Mouse (Mus musculus) testis, adult 2 months (tissue): ENCODE results near the gene Stx2. TPM values are rescaled to one million over a fixed set of nuclear protein-coding genes. Genes with fewer than 3 reads are reported as not detected.
A peak's percentile ranks its signal among the peaks of the same experiment; 100 is the strongest.
"Not testable (repeated sequence)": the region's sequence is repeated elsewhere in the genome, so short reads cannot be mapped to it uniquely, and the experiment has no call there.

Source experiments
- H3K27ac ChIP-seq: fragments of 200-500 bp; 2 replicates; pipeline ENCODE4 v1.5.1; 2012; ENCODE audit warnings: low read depth, low read length; ENCODE audit not compliant: control insufficient read depth, insufficient read depth
- H3K27me3 ChIP-seq: fragments of 200-500 bp; 2 replicates; pipeline ENCODE4 v1.6.1; 2012; ENCODE audit warnings: mild to moderate bottlenecking, low read length, moderate library complexity; ENCODE audit not compliant: control insufficient read depth, insufficient read depth
- H3K36me3 ChIP-seq: fragments of 200-500 bp; 2 replicates; pipeline ENCODE4 v1.6.1; 2012; ENCODE audit warnings: mild to moderate bottlenecking, low read length; ENCODE audit not compliant: control insufficient read depth, insufficient read depth
- H3K4me1 ChIP-seq: fragments of 200-500 bp; 2 replicates; pipeline ENCODE4 v1.6.1; 2012; ENCODE audit warnings: low read length; ENCODE audit not compliant: control insufficient read depth, insufficient read depth
- H3K4me3 ChIP-seq: fragments of 200-500 bp; 2 replicates; pipeline ENCODE4 v1.5.1; 2012; ENCODE audit warnings: low read depth, mild to moderate bottlenecking, low read length, moderate library complexity, mixed read lengths; ENCODE audit not compliant: control insufficient read depth
- CTCF ChIP-seq: fragments of 200-500 bp; IDR thresholded peaks from 2 replicates; pipeline ENCODE4 v1.5.1; 2012; ENCODE audit warnings: low read depth, mild to moderate bottlenecking, inconsistent platforms, low read length, moderate library complexity; ENCODE audit not compliant: control insufficient read depth, insufficient read depth, insufficient replicate concordance
- POLR2A ChIP-seq: fragments of 200-500 bp; IDR thresholded peaks from 2 replicates; pipeline ENCODE4 v1.6.1; 2012; ENCODE audit warnings: low read depth, mild to moderate bottlenecking, inconsistent platforms, low read length, moderate library complexity; ENCODE audit not compliant: control insufficient read depth
- polyA plus RNA-seq: library from polyadenylated mRNA; depleted of rRNA; stranded (reverse); fragments of >200 nt; gene quantifications from 2 replicates; pipeline ENCODE4 v1.2.3, GENCODE M21; 2012

Stx2 gene
- polyA plus RNA-seq, 1 experiment, result 52.4 TPM

- TF ChIP-seq POLR2A (no peak), CTCF (peak; percentile 82; the same call in 1 of the 2 replicates)
These were observed 32.1 kb downstream of the Stx2 start for GRCm38 (mm10) chr5:128976266-128976665.

DNA sequence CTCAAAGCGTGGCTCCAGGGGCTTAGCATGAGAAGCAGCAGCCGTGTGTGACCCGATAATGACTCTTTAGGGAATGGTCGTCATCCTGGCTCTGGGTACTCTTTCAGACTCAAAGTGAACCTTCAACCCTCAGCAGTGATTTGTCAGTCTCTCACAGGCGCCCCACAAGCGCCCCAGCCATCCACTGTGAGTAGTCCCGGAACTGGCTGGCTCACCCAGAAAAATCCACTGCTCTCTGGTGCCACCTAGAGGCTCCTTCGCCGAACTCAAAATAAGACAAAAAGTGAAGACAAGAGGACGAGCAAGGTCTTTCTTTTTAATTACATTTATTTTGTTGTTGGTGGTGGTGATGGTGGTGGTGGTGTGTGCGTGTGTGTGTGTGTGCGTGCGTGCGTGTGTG lies 37.1 kb downstream of the Stx2 start:
- H3K36me3 ChIP-seq, result no peaks in the 10 kb centered on the region
- H3K4me3 ChIP-seq, result peak overlapping the region; percentile 62
- no peaks in the 10 kb centered on the region for H3K27me3 ChIP-seq
- peaks cover 9% of the 10 kb centered on the region for H3K4me1 ChIP-seq
- TF ChIP-seq CTCF (peak; percentile 61), POLR2A (no peak)
- H3K27ac ChIP-seq, result no peak overlapping the region

More at GRCm38 (mm10) chr5:128976266-128976665, 32.1 kb downstream of the Stx2 start:
- Histone ChIP-seq H3K36me3 (no peaks in the 10 kb centered on the region), H3K4me1 (peaks cover 6% of the 10 kb centered on the region), H3K27ac (no peak overlapping the region), H3K4me3 (no peak overlapping the region), H3K27me3 (no peaks in the 10 kb centered on the region)

GRCm38 (mm10) chr5:128970878-128971277 lies 37.5 kb downstream of the Stx2 start:
- Histone ChIP-seq H3K4me1 (peaks cover 9% of the 10 kb centered on the region), H3K4me3 (peak overlapping the region; percentile 62), H3K27ac (no peak overlapping the region), H3K27me3 (no peaks in the 10 kb centered on the region), H3K36me3 (no peaks in the 10 kb centered on the region)
- TF ChIP-seq CTCF (no peak), POLR2A (no peak)

GRCm38 (mm10) chr5:128964353-128964752 lies 44.0 kb downstream of the Stx2 start:
- H3K36me3 ChIP-seq, result no peaks in the 10 kb centered on the region
- H3K4me1 ChIP-seq, result no peaks in the 10 kb centered on the region
- H3K27ac ChIP-seq, result no peak overlapping the region
- peak; percentile 68; the same call in 1 of the 2 replicates for TF ChIP-seq CTCF
- TF ChIP-seq POLR2A, result no peak
- no peak overlapping the region for H3K4me3 ChIP-seq
- no peaks in the 10 kb centered on the region for H3K27me3 ChIP-seq

DNA sequence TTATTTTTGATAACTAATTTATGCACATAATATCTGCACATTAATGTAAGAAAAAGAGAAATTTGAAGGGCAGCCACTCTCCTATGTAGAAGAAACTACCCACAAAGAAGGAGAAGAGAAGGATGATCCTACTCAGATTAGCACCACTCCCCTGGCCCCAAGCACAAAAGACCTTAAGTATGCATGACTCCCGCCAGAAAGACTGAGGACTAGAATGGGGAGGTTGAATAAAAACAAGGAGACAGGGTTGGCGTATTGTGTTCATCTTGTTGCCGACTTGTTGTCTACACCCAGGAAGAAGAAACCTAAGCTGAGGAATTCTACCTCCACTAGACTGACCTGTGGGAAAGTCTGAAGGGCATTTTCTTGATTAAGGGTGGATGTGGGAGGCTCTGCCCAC lies 49.5 kb downstream of the Stx2 start:
- Histone ChIP-seq H3K4me3 (no peak overlapping the region), H3K27me3 (no peaks in the 10 kb centered on the region), H3K36me3 (no peaks in the 10 kb centered on the region), H3K4me1 (no peaks in the 10 kb centered on the region), H3K27ac (no peak overlapping the region)
- TF ChIP-seq POLR2A, result no peak
- TF ChIP-seq CTCF, result no peak

DNA sequence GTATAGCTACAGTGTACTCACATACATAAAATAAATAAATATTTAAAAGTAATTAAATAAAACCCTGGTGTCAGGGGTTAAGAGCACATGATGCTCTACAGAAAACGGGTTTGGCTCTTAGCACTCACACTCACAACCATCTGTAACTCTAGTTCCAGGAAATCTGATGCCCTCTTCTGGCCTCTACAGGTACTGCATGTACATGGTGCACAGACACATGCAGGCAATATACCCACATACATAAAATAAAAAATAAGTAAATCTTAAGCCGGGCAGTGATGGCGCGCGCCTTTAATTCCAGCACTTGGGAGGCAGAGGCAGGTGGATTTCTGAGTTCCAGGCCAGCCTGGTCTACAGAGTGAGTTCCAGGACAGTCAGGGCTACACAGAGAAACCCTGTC lies 54.0 kb downstream of the Stx2 start:
- H3K4me3 ChIP-seq, H3K36me3 ChIP-seq, H3K27ac ChIP-seq, H3K4me1 ChIP-seq, H3K27me3 ChIP-seq: not testable (repeated sequence)

DNA sequence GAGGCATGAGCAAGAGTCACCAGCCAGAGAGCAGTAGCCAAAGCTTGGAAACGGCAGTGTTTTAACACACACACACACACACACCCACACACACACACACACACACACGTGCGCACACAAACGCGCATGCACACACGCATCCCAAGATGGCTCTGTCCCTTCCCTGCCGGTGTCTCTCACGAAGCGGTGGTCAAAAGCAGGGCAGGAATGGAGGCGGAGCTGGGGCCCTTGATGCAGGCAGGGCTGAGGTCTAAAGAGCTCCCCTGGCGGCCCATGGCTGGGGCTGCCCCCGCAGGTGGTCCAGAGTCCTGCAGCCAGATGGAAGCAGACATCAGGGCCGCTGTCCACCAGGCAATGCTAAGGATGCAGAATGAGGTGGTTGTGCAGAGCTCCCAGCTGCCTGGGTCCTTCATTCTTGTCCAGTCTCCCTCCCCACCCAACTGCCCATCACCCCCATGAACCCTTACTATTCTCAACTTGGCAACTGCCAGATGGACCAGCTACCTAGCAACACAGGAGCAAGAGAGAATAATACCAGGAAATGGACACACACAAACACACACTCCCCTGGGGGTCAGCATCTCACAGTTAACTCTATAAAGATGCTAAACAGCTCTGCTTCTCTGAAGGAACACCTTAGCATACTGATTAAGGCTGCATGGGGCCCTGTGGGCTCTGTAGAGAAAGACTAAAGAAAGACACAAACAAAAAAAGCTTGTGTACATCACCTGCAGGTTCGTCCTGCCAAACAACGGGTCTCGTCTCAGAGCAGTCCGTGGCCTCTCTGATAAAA lies 54.9 kb downstream of the Stx2 start, which contains the start of gene Rimbp2:
TSS of gene Rimbp2 (minus strand) at position 209 of the 793 bp plus-strand sequence.
- Histone ChIP-seq H3K27me3 (no peaks in the 10 kb centered on the region), H3K4me3 (no peak within 1 kb of the TSS), H3K4me1 (peaks cover 2% of the 10 kb centered on the region; the same call in 1 of the 2 replicates), H3K36me3 (no peaks in the 10 kb centered on the region), H3K27ac (no peak within 1 kb of the TSS)
- no peak for TF ChIP-seq POLR2A
- no peak for TF ChIP-seq CTCF
